Mouse (Mus musculus) spleen, adult 2 months (tissue): ENCODE measurements at regions not wholly inside any gene's neighbourhood (a gene's known extent, or its start where the extent isn't known, plus 50 kb on each side); places are given as distances from the start of the nearest gene placed in this dataset.

Source experiments
- CTCF ChIP-seq: fragments of 200-500 bp; IDR thresholded peaks from 2 replicates; pipeline ENCODE4 v1.5.1; 2011; ENCODE audit warnings: mild to moderate bottlenecking, inconsistent platforms; ENCODE audit not compliant: insufficient read depth, insufficient read length, insufficient replicate concordance; ENCODE audit errors: extremely low read depth
- POLR2A ChIP-seq: fragments of 200-500 bp; IDR thresholded peaks from 2 replicates; pipeline ENCODE4 v1.6.1; 2011; ENCODE audit warnings: low read depth, low read length, inconsistent platforms

DNA sequence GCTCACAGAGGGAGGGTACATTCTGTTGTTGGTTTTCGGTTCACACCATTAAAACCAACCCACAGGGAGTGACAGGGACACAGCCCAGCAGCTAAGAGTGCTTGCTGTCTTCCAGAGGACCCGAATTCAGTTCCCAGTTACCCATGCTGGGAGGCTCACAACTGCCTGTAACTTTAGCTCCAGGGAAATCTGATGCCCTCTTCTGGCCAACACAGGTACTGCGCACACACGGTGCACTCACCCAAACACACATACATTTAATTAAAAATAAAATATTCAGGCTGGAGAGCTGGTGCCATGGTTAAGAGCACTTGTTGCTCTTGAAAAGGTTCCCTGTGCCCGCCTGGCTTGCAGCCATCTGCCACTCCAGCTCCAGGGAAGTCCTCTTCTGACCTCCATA, 92.5 kb downstream of the Syf2 start:
- TF ChIP-seq CTCF (no peak; the same call in 1 of the 2 replicates), POLR2A (no peak)
